Mouse (Mus musculus) kidney, postnatal 0 days (tissue): Measurements from ENCODE around the gene Fggy. TPM values are rescaled to one million over a fixed set of nuclear protein-coding genes. Genes with fewer than 3 reads are reported as not detected.

Experiments used
- ATAC-seq: fragments of 200-750 bp; cut with Nextera tagmentation; replicated peaks from 2 replicates; pipeline ENCODE4 v1.8.0; 2017; ENCODE audit warnings: low read depth, moderate number of reproducible peaks, moderate TSS enrichment, moderate library complexity; ENCODE audit not compliant: low FRiP score
- DNase-seq: peaks from one replicate; pipeline ENCODE4 v3.0.0-alpha.2; 2016; ENCODE audit warnings: low spot score
- H3K27ac ChIP-seq: fragments of 300-500 bp; sonication (generic); 2 replicates; pipeline ENCODE4 v1.5.1; 2014; ENCODE audit warnings: mild to moderate bottlenecking
- H3K27me3 ChIP-seq: fragments of 300-500 bp; sonication (generic); 2 replicates; pipeline ENCODE4 v1.6.1; 2014; ENCODE audit warnings: low read length, mixed read lengths; ENCODE audit not compliant: insufficient read depth
- H3K36me3 ChIP-seq: fragments of 300-500 bp; sonication (generic); 2 replicates; pipeline ENCODE4 v1.6.1; 2014; ENCODE audit warnings: low read length, mixed read lengths; ENCODE audit not compliant: insufficient read depth
- H3K4me1 ChIP-seq: fragments of 300-500 bp; sonication (generic); replicated peaks from 2 replicates; pipeline ENCODE4 v1.6.1; 2014; ENCODE audit warnings: antibody characterized with exemption, low read length, mixed read lengths; ENCODE audit not compliant: insufficient read depth
- H3K4me2 ChIP-seq: fragments of 300-500 bp; sonication (generic); 2 replicates; pipeline ENCODE4 v1.6.1; 2014; ENCODE audit warnings: mild to moderate bottlenecking, low read length, moderate library complexity, mixed read lengths
- H3K4me3 ChIP-seq: fragments of 300-500 bp; sonication (generic); replicated peaks from 2 replicates; pipeline ENCODE4 v1.5.1; 2014; ENCODE audit warnings: low read depth, low read length
- H3K9ac ChIP-seq: fragments of 300-500 bp; sonication (generic); 2 replicates; pipeline ENCODE4 v1.6.1; 2014; ENCODE audit warnings: low read depth, low read length
- H3K9me3 ChIP-seq: fragments of 300-500 bp; sonication (generic); replicated peaks from 2 replicates; pipeline ENCODE4 v1.6.1; 2016; ENCODE audit warnings: low read length, inconsistent platforms, mixed read lengths
- CTCF ChIP-seq: IDR thresholded peaks from 2 replicates; pipeline ENCODE4 v1.5.1; 2016; ENCODE audit warnings: antibody characterized with exemption, low read depth, mild to moderate bottlenecking, moderate library complexity
- WGBS: fragments of 180-500 bp; shearing (Covaris S2); extraction: QIAGEN DNeasy Blood & Tissue Kit; methylation state at CpG from one replicate; pipeline ENCODE4 v1.1.7; 2014; 5-methylcytosine and 5-hydroxymethylcytosine counted together
- polyA plus RNA-seq: library from polyadenylated mRNA; unstranded; fragments of >200 nt; fragmentation: Nextera tagmentation; extraction: Ambion mirVana; gene quantifications from 2 replicates; pipeline ENCODE4 v1.2.1, GENCODE M21; 2015

The Fggy gene
- polyA plus RNA-seq, 1 experiment from 2014 or later: 35.3 TPM

- ATAC-seq: no peak
- 92% methylated on average over 2 of the region's 2 CpGs for WGBS
- TF ChIP-seq CTCF: no peak
Observed at GRCm38 (mm10) chr4:95726361-95726760, 169.1 kb downstream of the Fggy start.

DNA sequence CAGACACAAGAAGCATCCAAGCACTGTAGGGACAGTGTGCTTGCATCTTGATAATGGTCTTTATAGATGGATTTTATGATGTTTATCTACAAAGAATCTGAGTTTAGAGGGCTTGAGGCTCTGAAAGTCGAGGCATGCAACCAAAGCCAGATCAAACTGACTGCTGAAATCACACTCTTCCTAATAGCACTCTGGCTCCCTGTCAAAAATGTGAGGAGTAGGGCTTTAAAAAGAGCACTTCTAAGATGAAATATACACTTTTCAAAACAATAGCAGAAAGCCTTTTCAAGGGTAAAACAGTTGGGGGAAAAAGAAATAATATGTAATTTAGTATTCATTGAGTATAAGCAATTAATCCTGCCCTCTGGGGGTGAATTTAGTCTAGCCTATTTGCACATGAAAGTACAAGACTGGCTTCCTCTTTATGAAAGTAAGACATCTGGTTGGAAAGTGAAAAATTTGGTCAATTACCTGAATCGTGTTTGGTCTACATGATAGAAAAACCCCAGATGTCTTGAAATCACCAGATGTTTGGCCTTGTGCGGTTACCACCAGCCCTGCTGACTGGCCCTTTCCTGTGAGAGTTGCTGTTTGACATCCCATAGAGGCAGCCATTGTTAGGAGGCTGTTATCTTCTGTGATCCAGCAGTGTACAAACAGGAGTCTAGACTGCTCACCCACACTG lies 172.0 kb downstream of the Fggy start:
- Histone ChIP-seq H3K9me3 (no peaks in the 10 kb centered on the region), H3K9ac (no peak overlapping the region), H3K27ac (no peak overlapping the region), H3K4me3 (no peak overlapping the region), H3K4me1 (0 out of 2 replicates have a peak, but pooled peaks cover 9% of the 10 kb centered on the region), H3K36me3 (no peaks in the 10 kb centered on the region), H3K27me3 (no peaks in the 10 kb centered on the region), H3K4me2 (no peak overlapping the region)
- 48% methylated on average over 3 of the region's 3 CpGs for WGBS
- no peak for TF ChIP-seq CTCF
- ATAC-seq: no peak
- DNase-seq: peak; percentile 56

More at GRCm38 (mm10) chr4:95726361-95726760, 169.1 kb downstream of the Fggy start:
- Histone ChIP-seq H3K27me3 (no peaks in the 10 kb centered on the region), H3K27ac (no peak overlapping the region), H3K4me3 (no peak overlapping the region), H3K4me2 (no peak overlapping the region), H3K36me3 (no peaks in the 10 kb centered on the region), H3K4me1 (no peaks in the 10 kb centered on the region), H3K9ac (no peak overlapping the region), H3K9me3 (no peaks in the 10 kb centered on the region)
- DNase-seq: no peak

GRCm38 (mm10) chr4:95731110-95731509 lies 173.8 kb downstream of the Fggy start:
- 88% methylated on average over 2 of the region's 2 CpGs for WGBS
- ATAC-seq (no peak), DNase-seq (no peak)
- H3K9me3 ChIP-seq: no peaks in the 10 kb centered on the region
- H3K4me2 ChIP-seq: no peak overlapping the region
- no peaks in the 10 kb centered on the region for H3K27me3 ChIP-seq
- 0 out of 2 replicates have a peak, but pooled peaks cover 9% of the 10 kb centered on the region for H3K4me1 ChIP-seq
- TF ChIP-seq CTCF: no peak
- H3K9ac ChIP-seq: no peak overlapping the region
- no peak overlapping the region for H3K27ac ChIP-seq
- no peak overlapping the region for H3K4me3 ChIP-seq
- H3K36me3 ChIP-seq: no peaks in the 10 kb centered on the region

DNA sequence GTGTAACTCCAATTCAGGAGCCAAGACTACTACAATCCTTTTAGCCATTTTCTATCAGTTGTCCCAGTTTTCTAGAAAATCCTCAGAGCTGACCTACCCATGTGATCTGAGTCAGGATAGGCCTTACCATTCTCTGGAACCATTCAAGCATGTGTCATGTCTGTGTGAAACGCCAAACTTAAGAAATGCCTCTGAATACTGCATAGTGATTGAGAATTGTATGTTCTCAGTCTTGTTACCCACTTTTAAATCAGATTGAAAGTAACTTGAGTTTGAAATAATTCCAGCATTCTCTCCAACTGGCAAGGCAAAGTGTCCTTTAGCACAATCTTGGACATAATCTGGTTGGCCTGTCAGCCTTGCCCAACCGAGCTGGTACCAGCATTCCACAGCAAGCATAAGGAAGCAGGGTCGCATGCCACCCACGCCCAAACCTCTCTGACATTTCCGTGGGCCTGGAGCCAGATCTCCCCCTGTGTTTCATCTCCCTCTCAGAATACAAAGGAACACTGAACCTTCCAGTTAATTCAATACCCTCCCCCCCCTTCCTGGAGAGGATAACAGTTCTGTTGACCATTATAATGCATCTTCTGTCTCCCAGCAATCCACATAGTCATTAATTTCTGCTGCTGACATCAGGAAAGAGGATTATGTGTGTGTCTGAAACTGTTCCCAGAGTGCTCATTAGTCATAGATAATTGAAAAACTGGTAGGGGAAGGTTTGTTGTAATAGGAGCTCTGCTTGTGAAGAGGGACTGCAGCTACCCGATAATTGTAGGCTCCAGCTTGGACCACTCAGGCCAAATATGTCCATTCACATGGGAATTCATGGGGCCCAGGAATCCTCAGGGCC lies 176.3 kb downstream of the Fggy start:
- Histone ChIP-seq H3K36me3 (no peaks in the 10 kb centered on the region), H3K27ac (peak overlapping the region; percentile 42; the same call in 1 of the 2 replicates), H3K9ac (no peak overlapping the region), H3K4me1 (peaks cover 19% of the 10 kb centered on the region), H3K9me3 (no peaks in the 10 kb centered on the region), H3K4me3 (no peak overlapping the region), H3K4me2 (no peak overlapping the region), H3K27me3 (no peaks in the 10 kb centered on the region)
- WGBS: 18% methylated on average over 6 of the region's 6 CpGs
- ATAC-seq (peak; percentile 50; the same call in 1 of the 2 replicates), DNase-seq (peak; percentile 82)
- no peak for TF ChIP-seq CTCF

DNA sequence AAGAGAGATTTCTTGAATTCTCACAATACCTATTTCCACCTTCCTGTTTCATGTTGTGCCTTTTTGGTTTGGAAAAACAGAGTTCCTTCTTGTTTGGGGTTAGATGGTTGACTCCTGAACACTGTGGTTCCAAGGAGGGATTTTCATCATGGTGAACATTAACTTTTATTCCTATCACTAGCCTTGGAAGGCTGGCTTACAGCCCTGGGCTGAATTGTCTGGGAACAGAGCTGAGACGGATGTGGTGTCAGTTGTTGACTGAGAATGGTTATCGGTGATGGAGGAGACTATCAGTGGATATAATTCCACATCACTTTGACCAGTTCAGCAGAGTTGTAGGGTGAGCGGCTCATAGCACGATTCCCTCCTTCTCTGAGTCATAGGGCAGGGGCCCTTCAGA lies 178.7 kb downstream of the Fggy start:
- H3K36me3 ChIP-seq: no peaks in the 10 kb centered on the region
- ATAC-seq (no peak), DNase-seq (no peak)
- H3K4me3 ChIP-seq: no peak overlapping the region
- H3K27ac ChIP-seq: no peak overlapping the region
- no peak overlapping the region for H3K4me2 ChIP-seq
- no peaks in the 10 kb centered on the region for H3K9me3 ChIP-seq
- peaks cover 21% of the 10 kb centered on the region for H3K4me1 ChIP-seq
- H3K9ac ChIP-seq: no peak overlapping the region
- no peaks in the 10 kb centered on the region for H3K27me3 ChIP-seq
- 81% methylated on average over 4 of the region's 4 CpGs for WGBS
- TF ChIP-seq CTCF: no peak

GRCm38 (mm10) chr4:95736674-95737073 lies 179.4 kb downstream of the Fggy start:
- H3K4me1 ChIP-seq: peaks cover 21% of the 10 kb centered on the region
- no peaks in the 10 kb centered on the region for H3K36me3 ChIP-seq
- no peak overlapping the region for H3K4me2 ChIP-seq
- no peak overlapping the region for H3K4me3 ChIP-seq
- H3K27ac ChIP-seq: no peak overlapping the region
- 39% methylated on average over 2 of the region's 2 CpGs for WGBS
- no peak for ATAC-seq
- H3K9ac ChIP-seq: no peak overlapping the region
- no peaks in the 10 kb centered on the region for H3K9me3 ChIP-seq
- no peak for TF ChIP-seq CTCF
- H3K27me3 ChIP-seq: no peaks in the 10 kb centered on the region
- no peak for DNase-seq
